Mouse (Mus musculus): Measurements from ENCODE around the gene Sash3.
"Not testable (repeated sequence)": the region's sequence is repeated elsewhere in the genome, so short reads cannot be mapped to it uniquely, and the experiment has no call there.

Gene Sash3

GRCm38 (mm10) chrX:48204469-48204868, 58.2 kb downstream of the Sash3 start:
- no peak for DNase-seq

DNA sequence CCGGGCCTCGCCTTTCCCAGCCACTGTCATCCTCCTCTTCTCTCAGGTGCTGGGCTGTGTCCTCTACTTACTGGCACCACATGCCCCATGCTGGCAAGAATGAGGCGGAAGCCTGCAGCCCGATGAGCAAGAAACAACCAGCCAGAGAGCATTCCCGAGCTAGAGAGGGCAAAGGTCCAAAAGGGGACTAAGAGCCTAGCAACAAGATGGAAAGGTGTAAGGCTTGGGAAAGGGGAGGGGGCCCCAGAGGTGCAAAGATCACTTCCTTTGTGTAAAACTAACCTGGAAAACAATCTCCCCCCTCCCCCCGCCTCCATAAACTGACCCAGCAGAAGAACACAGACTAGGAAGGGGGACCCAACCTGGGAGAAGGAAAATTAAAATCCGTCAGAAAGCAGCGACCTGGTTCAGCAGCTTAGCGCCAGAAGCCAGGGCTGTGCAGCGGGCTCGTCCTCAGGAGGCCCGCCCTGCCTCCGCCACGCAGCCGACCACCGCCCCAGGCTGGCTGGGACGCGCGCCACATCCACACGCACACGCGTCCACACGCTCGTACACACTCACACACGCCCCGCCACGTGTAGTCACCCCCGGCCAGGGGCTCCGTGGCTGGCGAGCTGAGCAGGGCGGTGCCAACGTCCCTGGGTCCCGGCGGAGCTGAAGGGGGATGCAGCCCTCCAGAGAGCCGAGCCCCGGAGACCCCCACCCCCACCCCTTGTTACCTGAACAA, 61.7 kb downstream of the Sash3 start:
- DNase-seq, result peak; percentile 47

GRCm38 (mm10) chrX:48208519-48209185, 62.4 kb downstream of the Sash3 start, which contains the start of gene Zdhhc9:
Gene Zdhhc9 (minus strand): TSS chrX:48208878.
- DNase-seq, result peak; percentile 87

GRCm38 (mm10) chrX:48209746-48210145, 63.5 kb downstream of the Sash3 start:
- DNase-seq, result not testable (repeated sequence)

Data from embryo, embryonic 11 days (tissue).